Mouse (Mus musculus) left cerebral cortex, adult 11 months (tissue): Measurements from ENCODE around the gene Usp17lb.
"Not testable (repeated sequence)": the region's sequence is repeated elsewhere in the genome, so short reads cannot be mapped to it uniquely, and the experiment has no call there.

Experiments used
- DNase-seq: peaks from one replicate; pipeline ENCODE4 v3.0.0; 2022; ENCODE audit warnings: low spot score

The Usp17lb gene

GRCm38 (mm10) chr7:104842503-104842902, at the start of gene Usp17lb:
Usp17lb (minus strand) TSS chr7:104842603.
- DNase-seq: no peak

GRCm38 (mm10) chr7:104877731-104878130, 35.3 kb upstream of the Usp17lb start, which contains the start of gene Olfr665:
Olfr665 (plus strand) TSS chr7:104878031.
- no peak for DNase-seq

DNA sequence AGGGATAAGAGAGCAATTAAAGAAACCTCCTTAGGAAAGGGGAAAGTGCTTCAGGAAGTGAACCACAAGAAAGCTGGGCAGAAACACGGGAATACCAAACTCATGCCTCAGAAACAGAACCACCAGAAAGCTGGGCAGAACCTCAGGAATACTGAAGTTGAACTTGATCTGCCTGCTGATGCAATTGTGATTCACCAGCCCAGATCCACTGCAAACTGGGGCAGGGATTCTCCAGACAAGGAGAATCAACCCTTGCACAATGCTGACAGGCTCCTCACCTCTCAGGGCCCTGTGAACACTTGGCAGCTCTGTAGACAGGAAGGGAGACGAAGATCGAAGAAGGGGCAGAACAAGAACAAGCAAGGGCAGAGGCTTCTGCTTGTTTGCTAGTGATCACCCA, 19.0 kb upstream of the Usp17lb start:
- DNase-seq: no peak

- DNase-seq: no peak
These were observed 15.3 kb upstream of the Usp17lb start for GRCm38 (mm10) chr7:104857683-104858082.

GRCm38 (mm10) chr7:104856709-104857108, 14.3 kb upstream of the Usp17lb start, which contains the start of gene Usp17la:
Usp17la (plus strand) TSS chr7:104857009.
- not testable (repeated sequence) for DNase-seq

- no peak for DNase-seq
These were observed 12.9 kb upstream of the Usp17lb start for GRCm38 (mm10) chr7:104855248-104855750.

GRCm38 (mm10) chr7:104851546-104851945, 9.1 kb upstream of the Usp17lb start:
- DNase-seq: not testable (repeated sequence)

- no peak for DNase-seq
These were observed 1.4 kb upstream of the Usp17lb start for GRCm38 (mm10) chr7:104843731-104844287.

DNA sequence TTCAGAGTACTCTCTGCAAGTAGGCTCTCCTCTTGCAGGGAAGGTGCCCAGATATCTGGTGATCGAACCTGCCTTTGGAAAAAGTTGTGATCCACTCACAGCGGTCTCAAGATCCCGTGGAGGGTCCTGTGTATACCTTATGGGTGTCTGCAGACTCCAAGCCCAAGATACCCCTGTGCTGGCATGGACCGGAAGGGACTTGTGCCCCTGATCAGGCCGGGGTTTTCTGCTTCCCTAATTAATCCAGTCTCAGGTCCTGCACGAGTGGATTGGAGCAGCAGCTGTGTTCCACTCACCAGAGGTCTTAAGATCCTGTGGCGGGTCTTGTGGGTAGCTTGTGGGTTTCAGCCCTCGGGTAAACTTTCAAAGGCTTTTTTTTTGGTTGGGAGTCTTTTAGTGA, 32.1 kb downstream of the Usp17lb start:
- DNase-seq: not testable (repeated sequence)

GRCm38 (mm10) chr7:104790796-104791195, 51.6 kb downstream of the Usp17lb start:
- DNase-seq: no peak
